Mouse (Mus musculus) midbrain, postnatal 0 days (tissue): Measurements from ENCODE around the gene Mast4. TPM values are rescaled to one million over a fixed set of nuclear protein-coding genes. Genes with fewer than 3 reads are reported as not detected.

Experiments
- ATAC-seq: fragments of 200-750 bp; cut with Nextera tagmentation; 2 replicates; pipeline ENCODE4 v1.8.0; 2017; ENCODE audit warnings: moderate number of reproducible peaks, mild to moderate bottlenecking, moderate TSS enrichment, moderate library complexity; ENCODE audit not compliant: low FRiP score
- DNase-seq: peaks from one replicate; pipeline ENCODE4 v3.0.0-alpha.2; 2015; ENCODE audit warnings: low spot score
- H3K27ac ChIP-seq: fragments of 300-500 bp; sonication (generic); 2 replicates; pipeline ENCODE4 v1.5.1; 2014; ENCODE audit warnings: low read depth, mild to moderate bottlenecking, low read length, mixed read lengths
- H3K27me3 ChIP-seq: fragments of 300-500 bp; sonication (generic); 2 replicates; pipeline ENCODE4 v1.6.1; 2014; ENCODE audit warnings: low read length, control low read depth, mixed read lengths; ENCODE audit not compliant: insufficient read depth
- H3K36me3 ChIP-seq: fragments of 300-500 bp; sonication (generic); 2 replicates; pipeline ENCODE4 v1.6.1; 2014; ENCODE audit warnings: low read length, control low read depth, mixed read lengths; ENCODE audit not compliant: insufficient read depth
- H3K4me1 ChIP-seq: fragments of 300-500 bp; sonication (generic); 2 replicates; pipeline ENCODE4 v1.6.1; 2014; ENCODE audit warnings: mild to moderate bottlenecking, control low read depth, antibody characterized with exemption, low read length, mixed read lengths; ENCODE audit not compliant: insufficient read depth
- H3K4me2 ChIP-seq: fragments of 300-500 bp; sonication (generic); 2 replicates; pipeline ENCODE4 v1.6.1; 2014; ENCODE audit warnings: low read depth, mild to moderate bottlenecking, low read length, mixed read lengths; ENCODE audit not compliant: poor library complexity, severe bottlenecking
- H3K4me3 ChIP-seq: fragments of 300-500 bp; sonication (generic); 2 replicates; pipeline ENCODE4 v1.5.1; 2014; ENCODE audit warnings: low read depth, mild to moderate bottlenecking, low read length, moderate library complexity
- H3K9ac ChIP-seq: fragments of 300-500 bp; sonication (generic); replicated peaks from 2 replicates; pipeline ENCODE4 v1.6.1; 2014; ENCODE audit warnings: mild to moderate bottlenecking, low read length, moderate library complexity, mixed read lengths; ENCODE audit not compliant: poor library complexity, severe bottlenecking
- H3K9me3 ChIP-seq: fragments of 300-500 bp; sonication (generic); 2 replicates; pipeline ENCODE4 v1.6.1; 2016; ENCODE audit warnings: low read length, control low read depth
- CTCF ChIP-seq: IDR thresholded peaks from 2 replicates; pipeline ENCODE4 v1.5.1; 2016; ENCODE audit warnings: antibody characterized with exemption, mild to moderate bottlenecking
- WGBS: fragments of 180-500 bp; shearing (Covaris S2); extraction: QIAGEN DNeasy Blood & Tissue Kit; methylation state at CpG from one replicate; pipeline ENCODE4 v1.1.7; 2014; 5-methylcytosine and 5-hydroxymethylcytosine counted together
- polyA plus RNA-seq: library from polyadenylated mRNA; unstranded; fragments of >200 nt; fragmentation: Nextera tagmentation; extraction: Ambion mirVana; gene quantifications from 2 replicates; pipeline ENCODE4 v1.2.1, GENCODE M21; 2015
- total RNA-seq: library from RNA; depleted of rRNA; stranded (reverse); fragments of >200 nt; gene quantifications from 2 replicates; pipeline ENCODE4 v1.2.3, GENCODE M21; 2014

The Mast4 gene
- total and polyA plus RNA-seq, 2 experiments from 2014 or later, result 28.7 to 39.8 TPM

GRCm38 (mm10) chr13:102877154-102877553 is 457.1 kb downstream of the Mast4 start:
- H3K36me3 ChIP-seq, result no peaks in the 10 kb centered on the region
- ATAC-seq (no peak), DNase-seq (no peak)
- H3K27me3 ChIP-seq, result no peaks in the 10 kb centered on the region
- H3K9ac ChIP-seq, result no peak overlapping the region
- no peaks in the 10 kb centered on the region for H3K4me1 ChIP-seq
- no peak overlapping the region for H3K27ac ChIP-seq
- WGBS, result 69% methylated on average over 8 of the region's 8 CpGs
- H3K9me3 ChIP-seq, result no peaks in the 10 kb centered on the region
- no peak overlapping the region for H3K4me3 ChIP-seq
- TF ChIP-seq CTCF, result no peak
- H3K4me2 ChIP-seq, result no peak overlapping the region

- H3K4me3 ChIP-seq, result no peak overlapping the region
- no peaks in the 10 kb centered on the region for H3K9me3 ChIP-seq
- no peak for ATAC-seq
- no peak overlapping the region for H3K9ac ChIP-seq
- H3K36me3 ChIP-seq, result no peaks in the 10 kb centered on the region
- no peaks in the 10 kb centered on the region for H3K27me3 ChIP-seq
- no peak for TF ChIP-seq CTCF
- no peaks in the 10 kb centered on the region for H3K4me1 ChIP-seq
- no peak overlapping the region for H3K4me2 ChIP-seq
- DNase-seq, result no peak
- no peak overlapping the region for H3K27ac ChIP-seq
- WGBS, result 76% methylated on average over 8 of the region's 8 CpGs
Measured at GRCm38 (mm10) chr13:102875520-102875919, 458.8 kb downstream of the Mast4 start.

- no peaks in the 10 kb centered on the region for H3K27me3 ChIP-seq
- H3K4me1 ChIP-seq, result no peaks in the 10 kb centered on the region
- no peaks in the 10 kb centered on the region for H3K36me3 ChIP-seq
- WGBS, result 52% methylated on average over 3 of the region's 3 CpGs
- TF ChIP-seq CTCF, result no peak
- H3K9me3 ChIP-seq, result no peaks in the 10 kb centered on the region
- H3K27ac ChIP-seq, result no peak overlapping the region
- DNase-seq (no peak), ATAC-seq (no peak)
- H3K4me2 ChIP-seq, result no peak overlapping the region
- no peak overlapping the region for H3K9ac ChIP-seq
- no peak overlapping the region for H3K4me3 ChIP-seq
Measured at GRCm38 (mm10) chr13:102875144-102875476, 459.2 kb downstream of the Mast4 start.

- DNase-seq (peak; percentile 11), ATAC-seq (no peak)
- H3K4me3 ChIP-seq, result no peak overlapping the region
- no peaks in the 10 kb centered on the region for H3K9me3 ChIP-seq
- no peak overlapping the region for H3K4me2 ChIP-seq
- WGBS, result 61% methylated on average over 14 of the region's 14 CpGs
- no peaks in the 10 kb centered on the region for H3K27me3 ChIP-seq
- H3K27ac ChIP-seq, result no peak overlapping the region
- no peaks in the 10 kb centered on the region for H3K4me1 ChIP-seq
- H3K9ac ChIP-seq, result no peak overlapping the region
- no peak for TF ChIP-seq CTCF
- H3K36me3 ChIP-seq, result no peaks in the 10 kb centered on the region
Measured at GRCm38 (mm10) chr13:102874465-102875143, 459.7 kb downstream of the Mast4 start.

- DNase-seq (no peak), ATAC-seq (no peak)
- Histone ChIP-seq H3K9ac (no peak overlapping the region), H3K4me2 (no peak overlapping the region), H3K4me1 (no peaks in the 10 kb centered on the region), H3K27ac (no peak overlapping the region), H3K4me3 (no peak overlapping the region), H3K27me3 (no peaks in the 10 kb centered on the region), H3K9me3 (no peaks in the 10 kb centered on the region), H3K36me3 (no peaks in the 10 kb centered on the region)
- 95% methylated on average over 5 of the region's 5 CpGs for WGBS
- TF ChIP-seq CTCF, result no peak
Measured at GRCm38 (mm10) chr13:102873412-102874016, 460.8 kb downstream of the Mast4 start.

GRCm38 (mm10) chr13:102871380-102872104 is 462.8 kb downstream of the Mast4 start:
- no peak overlapping the region for H3K4me3 ChIP-seq
- H3K4me2 ChIP-seq, result no peak overlapping the region
- DNase-seq (no peak), ATAC-seq (no peak)
- no peaks in the 10 kb centered on the region for H3K4me1 ChIP-seq
- 50% methylated on average over 11 of the region's 11 CpGs for WGBS
- H3K36me3 ChIP-seq, result no peaks in the 10 kb centered on the region
- H3K27ac ChIP-seq, result no peak overlapping the region
- no peaks in the 10 kb centered on the region for H3K9me3 ChIP-seq
- H3K9ac ChIP-seq, result no peak overlapping the region
- no peak for TF ChIP-seq CTCF
- no peaks in the 10 kb centered on the region for H3K27me3 ChIP-seq
